Mouse (Mus musculus) bone marrow, adult 2 months (tissue): ENCODE measurements around the gene Polr2h.

Experiments
- CTCF ChIP-seq: fragments of 200-500 bp; IDR thresholded peaks from 2 replicates; pipeline ENCODE4 v1.5.1; 2011; ENCODE audit warnings: low read length, control low read depth; ENCODE audit not compliant: control insufficient read depth, insufficient read depth
- POLR2A ChIP-seq: fragments of 200-500 bp; IDR thresholded peaks from 2 replicates; pipeline ENCODE4 v1.6.1; 2011; ENCODE audit warnings: low read depth, mild to moderate bottlenecking, control low read depth, low read length, borderline replicate concordance; ENCODE audit not compliant: control insufficient read depth

- no peak for TF ChIP-seq CTCF
- no peak for TF ChIP-seq POLR2A
These were observed 12.8 kb downstream of the Polr2h start for GRCm38 (mm10) chr16:20730293-20730711.
